Mouse (Mus musculus) CH12.LX (cell line): ENCODE data around the gene Nufip2.

Source experiments
- CTCF ChIP-seq, 2 experiments: IDR thresholded peaks in 1 of 2; conservative IDR thresholded peaks in 1 of 2; 2 replicates each; pipeline ENCODE4 v1.5.1; 2011 to 2012; ENCODE audit warnings: low read depth in 2 of 2, low read length in 2 of 2, improper control_type of control experiment in 1 of 2, inconsistent platforms in 1 of 2, mild to moderate bottlenecking in 1 of 2, moderate library complexity in 1 of 2
- E2F4 ChIP-seq: IDR thresholded peaks from 2 replicates; pipeline ENCODE4 v1.6.1; 2011; ENCODE audit warnings: low read depth, low read length, improper control_type of control experiment; ENCODE audit not compliant: insufficient replicate concordance
- EP300 ChIP-seq: IDR thresholded peaks from 2 replicates; pipeline ENCODE4 v1.6.1; 2011; ENCODE audit warnings: low read length, improper control_type of control experiment
- ETS1 ChIP-seq: conservative IDR thresholded peaks from 2 replicates; pipeline ENCODE4 v1.6.1; 2012; ENCODE audit warnings: low read depth, mild to moderate bottlenecking, inconsistent platforms, low read length, improper control_type of control experiment, moderate library complexity
- JUN ChIP-seq: IDR thresholded peaks from 2 replicates; pipeline ENCODE4 v1.6.1; 2011; ENCODE audit warnings: low read depth, mild to moderate bottlenecking, low read length, improper control_type of control experiment, moderate library complexity; ENCODE audit not compliant: insufficient read depth
- MAFK ChIP-seq: IDR thresholded peaks from 2 replicates; pipeline ENCODE4 v1.6.1; 2011; ENCODE audit warnings: low read length, improper control_type of control experiment; ENCODE audit not compliant: insufficient replicate concordance
- MEF2A ChIP-seq: IDR thresholded peaks from 2 replicates; pipeline ENCODE4 v1.6.1; 2014; ENCODE audit warnings: low read depth, mild to moderate bottlenecking, inconsistent platforms, low read length, improper control_type of control experiment, borderline replicate concordance
- POLR2A ChIP-seq: IDR thresholded peaks from 2 replicates; pipeline ENCODE4 v1.6.1; 2011; ENCODE audit warnings: low read depth, mild to moderate bottlenecking, improper control_type of control experiment, low read length
- RAD21 ChIP-seq: IDR thresholded peaks from 2 replicates; pipeline ENCODE4 v1.6.1; 2011; ENCODE audit warnings: low read depth, mild to moderate bottlenecking, low read length, improper control_type of control experiment, moderate library complexity
- ZC3H11A ChIP-seq: IDR thresholded peaks from 2 replicates; pipeline ENCODE4 v1.6.1; 2012; ENCODE audit warnings: low read depth, mild to moderate bottlenecking, inconsistent platforms, low read length, improper control_type of control experiment
- ZKSCAN1 ChIP-seq: IDR thresholded peaks from 2 replicates; pipeline ENCODE4 v1.6.1; 2012; ENCODE audit warnings: low read depth, inconsistent platforms, low read length, improper control_type of control experiment, borderline replicate concordance
- ZMIZ1 ChIP-seq: IDR thresholded peaks from 2 replicates; pipeline ENCODE4 v1.6.1; 2012; ENCODE audit warnings: low read depth, mild to moderate bottlenecking, inconsistent platforms, low read length, improper control_type of control experiment

DNA sequence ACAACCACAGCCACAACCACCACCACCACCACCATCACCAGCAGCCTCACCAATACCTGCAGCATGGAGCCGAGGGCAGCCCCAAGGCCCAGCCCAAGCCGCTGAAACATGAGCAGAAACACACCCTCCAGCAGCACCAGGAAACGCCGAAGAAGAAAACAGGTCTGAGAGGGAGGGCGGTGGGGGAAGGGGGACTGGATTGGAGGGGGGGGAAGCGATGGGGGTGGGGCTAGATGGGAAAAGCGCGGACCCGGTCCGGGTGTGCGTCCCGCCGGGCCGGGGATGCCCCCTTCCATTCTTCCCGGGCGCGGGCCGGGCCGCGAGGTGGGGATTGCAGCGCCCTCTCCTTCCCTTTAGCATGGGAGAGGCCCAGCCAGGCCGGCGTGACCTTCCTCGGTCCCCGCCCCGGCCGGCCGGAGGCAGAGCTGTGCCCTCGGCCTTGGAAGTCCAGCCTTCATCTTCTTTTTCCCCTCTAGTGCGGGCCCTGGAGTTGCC lies 438 bp downstream of the Nufip2 start:
- TF ChIP-seq POLR2A (no peak), EP300 (no peak), ETS1 (no peak), CTCF (conservative IDR thresholded peaks at IDR 0.05 in 1 of 2, IDR thresholded peaks at IDR 0.05 in 1 of 2; ENCODE audit: low read depth in 2 of 2, low read length in 2 of 2) (no peak), ZMIZ1 (no peak), RAD21 (no peak), MAFK (no peak), ZKSCAN1 (no peak), E2F4 (no peak), JUN (no peak), ZC3H11A (no peak), MEF2A (no peak)
